Mouse (Mus musculus): ENCODE data around the gene Slc2a8.

GRCm38 (mm10) chr2:32928235-32928946 lies 53.5 kb downstream of the Slc2a8 start:
- TF ChIP-seq POLR2A (IDR thresholded peaks at IDR 0.05; ENCODE audit: control insufficient read depth in 1 of 2, insufficient read depth in 1 of 2, low read depth in 1 of 2, low read length in 2 of 2, poor library complexity in 1 of 2) (no peak), CTCF (IDR thresholded peaks at IDR 0.05 in 2 of 3, conservative IDR thresholded peaks at IDR 0.05 in 1 of 3; ENCODE audit: control insufficient read depth in 1 of 3, insufficient read depth in 1 of 3, low read depth in 2 of 3, low read length in 3 of 3, poor library complexity in 1 of 3, severe bottlenecking in 1 of 3) (peak; percentile 61 to 87 (median 81))
